Mouse (Mus musculus) neutrophil, adult 5-6 weeks (primary cell): ENCODE measurements around the gene Rasa2. TPM values are rescaled to one million over a fixed set of nuclear protein-coding genes. Genes with fewer than 3 reads are reported as not detected.

Source experiments
- ATAC-seq: fragments of 151-379, 151-347 bp; 2 replicates; pipeline ENCODE4 v1.8.0; 2017; ENCODE audit warnings: mild to moderate bottlenecking, moderate TSS enrichment; ENCODE audit not compliant: insufficient number of reproducible peaks, poor library complexity, low FRiP score, severe bottlenecking; ENCODE audit errors: extremely low read depth
- total RNA-seq: library from RNA; stranded (forward); fragments of 200-1000 nt; gene quantifications from 2 replicates; pipeline ENCODE4 v1.2.3, GENCODE M21; 2017

Gene Rasa2
- total RNA-seq, 1 experiment from 2014 or later, result 77.9 TPM

DNA sequence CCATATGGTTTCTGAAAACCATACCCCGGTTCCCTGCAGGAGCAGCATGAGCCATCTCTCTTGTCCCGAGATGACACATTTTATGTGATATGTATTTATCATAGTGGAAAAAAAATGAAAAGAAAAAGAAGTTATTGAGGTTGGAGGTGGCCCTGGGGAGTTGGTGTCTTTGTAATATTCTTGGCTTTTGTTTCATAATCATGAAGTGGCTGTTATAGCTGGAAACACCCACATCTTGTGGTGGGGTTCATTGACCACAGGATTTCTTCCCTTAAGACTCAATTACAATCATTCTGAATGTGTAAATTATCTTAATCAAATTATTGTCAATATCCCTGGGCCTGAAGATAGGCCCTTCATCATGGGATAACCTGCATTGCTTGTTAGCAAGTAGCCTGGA lies 13.4 kb upstream of the Rasa2 start:
- no peak for ATAC-seq

DNA sequence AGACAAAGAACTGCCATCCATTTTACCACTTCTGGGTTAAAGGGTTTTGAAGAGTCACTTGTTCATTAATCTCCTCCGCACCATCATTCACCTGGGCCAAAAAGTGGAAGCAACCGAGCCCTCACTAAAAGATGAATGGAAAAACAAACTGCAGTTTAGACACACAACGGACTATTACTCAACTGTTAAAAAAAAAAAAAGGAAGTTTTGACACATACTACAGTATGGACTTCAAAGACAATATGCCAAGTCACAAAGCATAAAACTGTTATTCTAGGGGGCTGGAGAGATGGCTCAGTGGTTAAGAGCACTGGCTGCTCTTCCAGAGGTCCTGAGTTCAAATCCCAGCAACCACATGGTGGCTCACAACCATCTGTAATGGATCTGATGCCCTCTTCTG lies 12.6 kb upstream of the Rasa2 start:
- peak; percentile 70 for ATAC-seq

DNA sequence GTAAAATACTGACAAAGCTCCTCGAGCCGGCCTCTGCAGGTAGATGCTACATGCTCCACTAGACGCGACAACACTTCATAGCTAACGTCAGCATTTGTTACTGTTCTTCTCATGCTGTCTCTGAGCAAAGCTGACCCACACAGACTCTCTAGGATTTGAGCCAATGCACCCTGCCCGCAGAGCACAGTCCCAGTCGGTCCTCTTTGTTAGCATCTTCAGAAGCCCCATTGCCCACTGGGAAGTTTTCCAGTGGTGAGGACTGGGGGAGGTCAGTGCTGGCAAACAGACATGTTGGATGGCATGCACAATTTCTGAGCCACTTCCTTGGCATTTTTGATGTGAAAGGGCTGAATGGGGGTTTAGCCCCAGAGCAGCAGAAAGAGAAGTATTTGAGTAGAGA lies 8.0 kb upstream of the Rasa2 start:
- ATAC-seq, result no peak

DNA sequence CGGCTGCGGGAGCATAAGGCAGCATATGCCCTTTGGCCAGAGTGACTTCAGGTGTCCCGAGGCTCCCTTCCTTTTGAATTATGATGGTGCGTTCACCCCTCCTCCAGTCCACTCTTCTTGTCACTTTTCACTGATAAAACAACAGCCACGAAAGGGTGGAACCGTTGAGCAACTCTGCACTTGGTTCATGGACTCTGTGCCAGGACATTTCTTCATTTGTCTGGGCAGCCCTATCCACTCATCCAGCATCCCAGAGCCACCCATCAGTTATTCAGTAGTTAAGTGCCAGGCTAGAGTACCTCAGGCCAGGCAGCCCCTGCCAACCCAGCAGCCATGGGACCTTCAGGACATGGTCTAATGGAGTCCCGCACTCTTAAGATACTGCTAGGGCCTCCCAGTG lies 7.1 kb upstream of the Rasa2 start:
- no peak for ATAC-seq

DNA sequence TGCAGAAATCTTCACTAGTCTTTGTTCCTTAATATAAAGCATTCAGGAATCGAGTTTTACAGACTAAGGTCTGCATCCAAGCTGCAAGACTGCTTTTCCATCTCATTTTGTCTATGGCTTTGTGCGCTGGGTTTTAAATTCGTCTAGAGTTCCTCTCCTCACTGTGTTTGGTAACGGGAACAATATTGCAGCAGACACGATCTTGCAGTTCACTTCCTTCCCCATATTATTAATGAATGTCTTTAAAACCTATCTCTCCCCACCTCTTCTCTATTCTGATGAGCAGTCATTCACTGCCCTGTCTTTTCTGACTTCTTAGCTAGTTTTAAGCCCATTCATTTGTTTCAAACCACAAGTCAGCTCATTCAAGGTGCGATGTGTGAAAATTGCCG lies 5.7 kb upstream of the Rasa2 start:
- peak; percentile 41; the same call in 1 of the 2 replicates for ATAC-seq

DNA sequence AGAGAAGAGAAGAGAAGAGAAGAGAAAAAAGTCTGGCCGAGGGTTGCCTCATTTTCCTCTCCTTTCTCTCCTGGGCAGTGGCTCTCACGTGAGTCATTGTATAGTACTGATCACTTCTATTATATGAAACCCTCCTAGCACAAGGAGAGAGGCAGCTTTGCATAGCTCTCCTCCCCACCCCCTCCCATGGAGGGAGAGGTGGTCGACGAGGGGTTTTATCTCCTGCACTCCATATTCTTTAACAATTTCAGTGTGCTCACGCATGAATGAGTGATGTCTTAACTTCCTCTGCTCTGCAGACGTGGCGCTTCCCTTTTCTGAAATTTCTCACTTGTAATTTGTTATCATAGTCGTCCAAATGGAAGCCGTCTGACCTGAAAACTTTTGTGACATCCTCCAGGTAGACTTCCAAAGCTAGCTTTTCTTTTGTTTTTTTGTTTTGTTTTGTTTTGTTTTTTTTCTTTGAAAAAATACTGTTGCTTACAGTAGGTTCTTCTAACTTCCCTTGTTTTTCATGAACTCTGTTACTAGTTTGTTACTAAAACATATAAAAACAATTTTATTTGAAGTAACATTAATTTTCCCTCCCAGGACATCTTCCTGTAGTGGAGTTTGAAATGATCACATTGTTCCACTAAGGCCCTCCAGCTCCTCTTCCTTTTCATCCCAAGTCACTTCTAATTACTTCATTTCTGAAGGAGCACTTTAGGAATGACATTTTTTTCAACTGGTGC lies 5.2 kb upstream of the Rasa2 start:
- ATAC-seq, result peak; percentile 78

DNA sequence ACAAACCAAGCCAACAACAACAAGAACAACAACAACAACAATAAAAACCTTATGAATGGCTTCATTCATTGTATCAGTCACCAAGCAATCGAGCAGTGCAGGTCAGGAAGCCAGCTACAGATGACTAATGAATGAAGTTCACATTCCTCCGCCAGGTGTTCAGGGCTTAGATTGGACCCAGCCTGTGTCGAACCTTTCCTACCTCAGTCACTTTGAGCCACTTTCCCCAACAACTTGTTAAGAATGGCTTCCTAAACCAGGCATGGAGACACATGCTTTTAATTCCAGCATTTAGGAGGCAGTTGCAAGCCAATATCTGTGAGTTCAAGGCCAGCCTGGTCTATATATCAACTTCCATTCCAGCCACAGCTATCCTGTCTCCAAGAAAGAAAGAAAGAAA lies 4.5 kb upstream of the Rasa2 start:
- ATAC-seq, result no peak

DNA sequence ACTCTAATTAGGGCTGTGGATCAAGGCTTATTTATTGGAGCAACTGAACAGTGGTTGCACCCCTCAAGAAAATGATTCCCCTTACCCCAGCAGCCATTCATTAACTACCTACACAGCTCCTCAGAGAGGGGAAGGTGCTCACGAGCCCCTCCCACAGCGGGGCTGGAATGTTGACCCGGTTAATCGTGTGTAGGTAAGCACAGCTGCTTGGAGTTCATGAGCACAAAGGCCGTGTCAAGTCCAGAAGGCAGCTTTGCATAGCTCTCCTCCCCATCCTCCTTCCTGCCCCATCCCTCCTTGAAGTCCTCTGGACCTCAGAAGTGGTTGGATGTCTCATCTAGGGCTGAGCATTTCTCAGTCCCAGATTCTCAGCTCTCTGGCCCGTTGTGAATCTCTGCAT lies 3.8 kb upstream of the Rasa2 start:
- no peak for ATAC-seq

DNA sequence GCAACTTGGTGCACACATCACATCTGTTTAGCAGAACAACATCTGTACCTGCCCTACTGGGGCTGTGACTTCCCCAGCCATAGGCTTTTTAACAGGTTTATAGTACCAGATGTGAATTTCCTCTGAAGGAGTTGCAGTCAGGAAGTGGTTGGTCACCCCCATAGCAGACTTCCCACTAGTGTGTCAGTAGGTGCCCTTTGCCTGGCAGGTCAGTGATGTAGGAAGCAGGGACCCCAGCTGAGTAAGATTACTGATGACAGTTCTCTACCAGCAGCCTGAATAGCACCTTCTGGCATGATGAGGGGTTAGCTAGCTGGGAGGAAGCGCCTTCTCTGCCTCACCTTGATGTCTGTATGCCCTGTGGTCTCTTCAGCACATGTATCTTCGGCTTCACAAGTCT lies 2.4 kb upstream of the Rasa2 start:
- ATAC-seq, result no peak

DNA sequence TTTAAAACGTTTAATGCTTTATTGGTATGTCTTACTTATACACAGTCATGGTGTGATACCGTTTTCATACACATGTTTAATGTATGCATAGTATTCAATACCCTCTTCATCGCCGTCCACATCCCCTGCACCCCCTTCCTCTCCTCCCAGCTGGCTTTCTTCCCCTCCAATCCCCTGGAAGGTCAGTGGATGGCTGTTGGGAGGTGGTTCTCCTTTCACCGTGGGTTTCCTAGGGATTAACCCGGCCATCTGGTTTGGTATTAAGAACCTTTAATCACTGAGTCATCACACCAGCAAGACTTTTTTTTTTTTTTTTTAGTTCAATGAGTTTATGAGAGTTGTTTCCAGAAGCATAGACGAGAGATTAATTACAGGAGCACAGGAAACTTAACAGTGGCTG lies 1.3 kb upstream of the Rasa2 start:
- no peak for ATAC-seq

DNA sequence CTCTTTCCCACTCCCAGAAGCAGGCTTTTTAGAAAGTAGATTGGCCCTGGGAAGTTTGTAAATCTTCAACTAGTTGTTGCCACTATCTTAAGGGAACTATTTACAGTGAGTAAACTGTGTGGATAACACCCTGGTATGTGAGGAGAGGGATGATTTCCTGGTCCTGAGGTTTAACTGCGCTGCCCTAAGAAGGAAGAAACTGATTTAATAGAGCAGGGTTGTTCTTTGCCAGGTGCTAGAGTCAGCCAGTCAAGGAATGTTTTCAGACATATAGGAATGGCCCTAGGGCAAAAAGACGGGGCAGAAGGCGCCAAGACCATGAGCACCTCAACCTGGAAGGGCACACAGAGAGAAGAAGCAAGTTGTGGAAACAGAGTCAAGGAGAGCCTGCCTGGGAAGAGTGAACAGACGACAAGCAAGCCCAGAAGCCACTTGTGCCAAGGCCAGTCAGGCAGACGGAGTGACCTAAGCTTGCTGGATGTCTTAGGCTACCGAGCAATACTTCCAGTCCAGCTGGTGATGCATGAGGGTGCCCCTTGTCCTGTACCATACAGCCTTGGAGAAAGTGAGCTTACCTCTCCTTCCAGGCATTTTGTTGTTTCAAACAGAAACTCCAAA lies 765 bp upstream of the Rasa2 start:
- ATAC-seq, result no peak

DNA sequence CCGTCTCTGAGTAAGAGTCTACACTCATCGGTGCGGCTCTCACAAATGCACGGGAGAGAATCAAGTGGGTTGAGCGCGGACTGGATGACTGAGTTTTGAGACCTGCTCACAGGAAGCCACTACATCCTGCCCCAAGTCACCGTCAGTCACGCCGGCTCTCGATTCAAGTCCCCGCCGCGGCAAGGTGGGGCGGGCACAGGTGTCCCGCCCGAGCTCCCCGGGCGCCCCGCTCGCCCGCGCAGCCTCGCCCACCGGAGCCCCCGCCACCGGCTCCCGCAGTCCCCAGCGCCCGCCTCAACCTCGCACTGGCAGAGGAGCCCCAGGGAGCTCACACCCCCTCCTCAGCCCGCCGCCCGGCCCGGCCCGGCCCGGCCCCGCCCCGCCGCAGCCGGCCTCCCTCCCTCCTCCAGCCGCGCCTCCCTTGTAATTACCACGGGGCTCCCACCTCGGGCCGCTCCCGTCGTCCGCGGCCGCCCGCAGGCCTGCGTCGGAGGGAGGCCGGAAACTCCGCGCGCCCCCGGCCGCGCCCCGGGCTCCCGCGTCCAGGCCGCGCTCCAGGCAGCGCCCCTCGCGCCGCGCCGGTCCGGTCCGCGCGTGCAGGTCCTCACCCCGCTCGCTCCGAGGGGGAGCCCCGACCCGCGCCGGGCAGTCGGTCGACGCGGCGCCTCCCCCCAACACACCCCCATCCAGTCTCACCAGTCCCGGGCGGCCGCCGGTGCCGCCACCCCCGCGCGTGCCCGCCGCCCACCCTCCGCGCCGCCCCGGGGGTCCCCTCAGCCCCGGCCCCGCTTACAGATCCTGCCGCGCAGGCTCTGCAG lies 637 bp downstream of the Rasa2 start:
- peak; percentile 72 for ATAC-seq

DNA sequence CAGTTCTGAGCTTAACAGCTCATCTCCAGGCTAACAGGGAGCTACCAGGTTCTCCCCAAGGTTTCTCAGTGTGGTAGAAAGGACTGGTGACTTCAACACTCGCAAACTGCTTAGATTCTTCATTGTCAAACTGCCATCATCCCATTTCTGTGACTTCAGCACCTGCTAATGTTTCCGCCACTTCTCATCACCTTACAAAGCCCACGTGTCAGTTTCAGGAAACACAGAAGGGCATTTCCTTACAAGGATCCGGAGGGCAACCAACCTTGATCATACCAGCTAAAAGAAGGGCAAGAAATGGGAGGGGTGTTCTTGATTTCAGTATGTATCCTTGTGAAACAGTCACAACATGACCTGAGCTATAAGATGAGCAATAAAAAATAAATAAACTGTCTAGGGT lies 2.3 kb downstream of the Rasa2 start:
- no peak for ATAC-seq

DNA sequence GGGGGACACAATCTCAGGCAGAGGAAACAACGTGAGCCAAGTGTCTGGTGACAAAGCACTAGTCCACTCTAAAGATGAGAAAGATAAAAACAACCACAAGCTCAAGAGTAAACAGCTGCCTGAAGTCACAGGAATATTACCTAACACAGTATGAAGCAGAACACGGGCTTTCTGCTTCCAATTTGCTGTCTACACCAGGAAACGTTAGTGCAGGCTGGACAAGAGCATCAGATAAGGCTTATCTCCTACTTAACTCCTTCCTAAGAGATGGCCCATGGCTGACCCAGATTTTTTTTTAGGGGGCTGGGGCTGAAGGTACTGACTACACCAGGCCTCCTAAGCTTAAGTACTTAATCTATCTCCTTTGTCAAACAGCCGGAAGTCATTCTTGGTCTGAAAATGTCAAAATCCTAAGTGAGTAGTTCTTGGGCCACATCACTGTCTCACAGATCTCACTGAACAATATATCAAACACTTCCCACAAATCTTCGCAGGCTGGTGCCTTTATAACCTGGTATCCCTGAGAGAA lies 3.8 kb downstream of the Rasa2 start:
- no peak for ATAC-seq

DNA sequence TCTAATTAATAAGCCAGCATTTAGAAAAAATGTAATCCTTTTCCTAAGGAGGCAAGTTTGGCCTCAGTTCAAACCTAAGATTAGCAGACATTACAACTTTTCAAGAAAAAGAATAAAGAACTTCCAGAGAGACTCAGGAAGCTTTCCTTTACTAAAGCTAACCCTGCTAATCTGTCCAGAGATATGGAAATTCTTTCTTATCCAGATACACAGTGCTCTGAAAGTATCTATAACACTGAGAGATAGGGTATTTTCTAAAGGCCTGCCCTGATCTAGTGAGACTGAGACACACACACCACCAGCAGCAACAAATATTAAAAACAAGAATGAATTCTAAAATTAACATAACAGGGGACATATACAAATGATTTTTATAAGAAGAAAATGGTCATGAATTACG lies 4.4 kb downstream of the Rasa2 start:
- no peak for ATAC-seq

DNA sequence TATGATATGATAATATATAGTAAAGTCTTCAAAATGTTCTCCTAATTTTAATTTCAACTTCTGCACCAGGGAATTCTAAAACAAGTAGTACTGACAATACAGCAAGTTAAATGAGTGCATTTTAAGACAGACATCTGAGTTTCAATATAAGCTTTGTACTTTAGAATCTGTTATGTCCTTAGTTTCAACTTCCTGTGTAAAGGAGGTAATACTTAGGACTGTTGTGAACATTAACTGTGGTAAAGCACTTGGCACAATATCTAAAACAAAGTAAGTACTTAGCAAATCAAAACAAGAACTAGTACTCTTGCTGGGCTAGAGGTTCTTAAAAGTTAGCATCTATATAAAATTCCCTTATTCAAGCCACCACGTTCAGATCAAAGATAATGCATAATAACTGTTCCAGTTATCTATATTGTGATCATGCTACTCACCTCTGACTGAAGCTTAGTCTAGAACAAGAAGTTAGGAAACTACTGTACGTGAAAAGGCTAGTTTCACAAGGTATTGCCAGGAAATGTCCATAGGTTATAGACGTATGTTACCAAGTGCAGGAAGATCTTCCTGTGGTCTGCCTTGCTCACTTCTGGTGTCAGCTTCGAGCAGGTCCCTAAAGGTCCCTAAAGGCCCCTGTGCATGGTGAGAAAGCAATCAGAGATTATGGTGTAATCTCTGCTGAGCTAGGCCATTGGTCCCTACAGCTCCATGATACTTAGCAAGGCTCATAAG lies 12.8 kb downstream of the Rasa2 start:
- no peak for ATAC-seq

DNA sequence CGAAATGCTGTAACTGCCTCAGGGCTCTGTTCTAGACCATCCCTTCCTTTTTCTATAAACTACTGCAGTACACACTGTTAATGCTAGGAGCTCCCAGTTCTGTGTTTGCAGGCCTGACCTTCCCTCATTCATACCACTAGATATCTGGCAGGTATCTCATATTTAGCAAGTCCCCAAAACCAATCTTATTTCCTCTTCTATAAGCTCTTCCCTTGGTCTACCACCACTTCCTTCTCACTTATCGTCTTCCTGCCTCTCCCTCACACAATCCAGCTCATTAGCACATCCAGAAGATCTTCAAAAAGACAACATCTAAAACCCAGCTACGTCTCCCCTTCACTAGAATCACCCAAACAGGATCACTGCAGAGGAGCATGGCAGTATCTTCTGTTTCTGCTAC lies 19.1 kb downstream of the Rasa2 start:
- ATAC-seq, result no peak

DNA sequence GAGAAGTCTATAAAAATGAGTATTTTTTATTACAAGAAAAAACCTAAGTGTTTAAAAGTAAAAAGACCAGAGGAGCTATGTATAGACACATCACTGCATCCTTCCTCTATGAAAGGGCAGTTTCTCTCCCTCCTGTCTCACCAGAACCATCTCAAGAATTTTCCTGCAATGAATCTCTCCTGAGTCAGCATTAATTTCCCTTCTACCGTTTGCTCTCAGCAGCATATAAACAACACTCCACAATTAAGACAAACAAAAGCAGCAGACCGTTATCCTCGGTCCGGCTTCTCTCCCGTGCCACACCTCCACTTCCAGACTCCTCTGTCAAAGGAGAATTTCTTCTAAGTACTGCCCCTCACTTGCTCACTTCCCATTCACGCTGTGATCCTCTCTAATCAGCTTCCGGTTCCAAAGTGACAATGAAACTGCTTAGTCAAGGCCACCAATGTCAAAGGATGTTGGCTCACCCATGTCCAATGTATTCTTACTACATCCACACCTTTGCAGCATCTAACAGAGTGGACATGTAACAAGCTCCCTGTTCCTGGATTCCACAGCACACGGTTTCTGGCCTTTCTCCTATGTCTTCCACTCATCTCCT lies 19.6 kb downstream of the Rasa2 start:
- ATAC-seq, result peak; percentile 51; the same call in 1 of the 2 replicates

DNA sequence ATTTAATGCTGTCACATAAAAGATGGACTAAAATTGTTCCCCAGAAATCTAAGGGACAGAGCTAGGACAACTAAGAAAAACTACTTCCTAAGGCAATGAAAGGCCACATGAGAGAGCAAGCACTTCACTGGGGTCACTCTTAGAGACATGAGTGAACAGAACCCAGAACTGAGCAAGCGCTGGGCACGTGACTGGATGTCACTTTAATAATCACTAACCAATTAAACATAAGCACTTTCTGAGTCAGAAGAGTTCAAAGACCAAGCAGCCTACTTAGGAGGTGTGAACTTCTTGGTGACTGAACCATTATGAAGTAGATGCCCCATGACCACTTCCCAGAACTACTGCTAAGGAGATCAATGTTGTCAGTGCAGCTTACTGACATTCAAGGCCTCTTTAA lies 20.6 kb downstream of the Rasa2 start:
- no peak for ATAC-seq
